Mouse (Mus musculus): ENCODE measurements around the gene Aven. TPM values are rescaled to one million over a fixed set of nuclear protein-coding genes. Genes with fewer than 3 reads are reported as not detected.

Gene Aven
- total RNA-seq, 2 experiments from 2014 or later, result 8.7 to 10.2 TPM

- H3K27ac ChIP-seq, result no peak overlapping the region
- H3K4me3 ChIP-seq, result no peak overlapping the region
- no peak for TF ChIP-seq CTCF (conservative IDR thresholded peaks at IDR 0.05)
- no peak for DNase-seq (ENCODE audit: low spot score in 2 of 2)
These were observed 163.4 kb downstream of the Aven start for GRCm38 (mm10) chr2:112656131-112656530.

- H3K27ac ChIP-seq, result no peak overlapping the region
- no peak for TF ChIP-seq CTCF (conservative IDR thresholded peaks at IDR 0.05)
- no peak overlapping the region for H3K4me3 ChIP-seq
- DNase-seq (ENCODE audit: low spot score in 2 of 2), result no peak
These were observed 176.7 kb downstream of the Aven start for GRCm38 (mm10) chr2:112669461-112669860.

GRCm38 (mm10) chr2:112676175-112676574, 183.4 kb downstream of the Aven start:
- no peak for TF ChIP-seq CTCF (conservative IDR thresholded peaks at IDR 0.05)
- no peak overlapping the region for H3K27ac ChIP-seq
- no peak for DNase-seq (ENCODE audit: low spot score in 2 of 2)
- H3K4me3 ChIP-seq, result no peak overlapping the region

DNA sequence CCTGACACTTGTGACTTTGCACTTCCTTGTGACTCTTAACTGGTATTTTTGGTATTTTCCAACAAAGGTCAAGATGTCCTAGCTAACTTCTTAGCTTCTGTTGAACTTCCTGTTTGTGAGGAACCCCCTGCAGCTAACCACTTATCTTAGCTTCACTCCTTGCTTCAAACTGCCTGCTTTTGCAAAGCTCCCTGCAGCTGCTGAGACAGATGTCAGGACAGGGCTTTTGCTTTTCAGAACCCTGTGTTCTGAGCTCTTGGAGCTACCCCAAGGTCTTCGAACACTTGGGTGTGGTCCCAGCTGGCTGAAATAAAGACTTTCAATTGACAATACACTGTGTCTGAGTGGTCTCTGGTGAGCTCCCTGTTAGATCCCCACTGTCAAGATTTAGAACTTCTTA, 184.0 kb downstream of the Aven start:
- H3K4me3 ChIP-seq, result no peak overlapping the region
- TF ChIP-seq CTCF (conservative IDR thresholded peaks at IDR 0.05), result no peak
- no peak overlapping the region for H3K27ac ChIP-seq
- no peak for DNase-seq (ENCODE audit: low spot score in 2 of 2)

- no peak overlapping the region for H3K27ac ChIP-seq
- H3K4me3 ChIP-seq, result no peak overlapping the region
- no peak for TF ChIP-seq CTCF (conservative IDR thresholded peaks at IDR 0.05)
- DNase-seq (ENCODE audit: low spot score in 2 of 2), result no peak
These were observed 184.5 kb downstream of the Aven start for GRCm38 (mm10) chr2:112677246-112677645.

GRCm38 (mm10) chr2:112681817-112682216, 189.1 kb downstream of the Aven start:
- H3K4me3 ChIP-seq, result no peak overlapping the region
- no peak overlapping the region for H3K27ac ChIP-seq
- TF ChIP-seq CTCF (conservative IDR thresholded peaks at IDR 0.05), result no peak
- DNase-seq (ENCODE audit: low spot score in 2 of 2), result no peak

Small RNA genes lying within 50 kb of the gene (microRNA-seq; reads per million reads assigned to microRNA genes)
- 0 reads per million in 2 experiments for gene Gm44374

Other genes with a start within 250 kb of the Aven start
- gene Nutm1, start 233.7 kb upstream of the Aven start, total RNA-seq (2021), result not detected
- 10 to 100 TPM; 51.6 to 52.0 TPM for gene Nop10, start 231.0 kb upstream of the Aven start, total RNA-seq (2021)
- 100 to 1,000 TPM; 107 to 112 TPM for gene Slc12a6, start 227.1 kb upstream of the Aven start, total RNA-seq (2021)
- under 1 TPM in 1 of 2 experiments, not detected in 1; 0.22 TPM for gene Gm21985, start 226.7 kb upstream of the Aven start, total RNA-seq (2021)
- 100 to 1,000 TPM; 130 to 136 TPM for gene Emc4, start 124.9 kb upstream of the Aven start, total RNA-seq (2021)
- 10 to 100 TPM; 10.9 to 12.5 TPM for gene Katnbl1, start 113.8 kb upstream of the Aven start, total RNA-seq (2021)
- 10 to 100 TPM; 43.8 to 45.6 TPM for gene Emc7, start 38.0 kb upstream of the Aven start, total RNA-seq (2021)
- gene Chrm5, start 12.2 kb upstream of the Aven start, total RNA-seq (2021), result 1 to 10 TPM; 5.7 to 7.7 TPM